Mouse (Mus musculus): ENCODE results near the gene Spcs3.

DNA sequence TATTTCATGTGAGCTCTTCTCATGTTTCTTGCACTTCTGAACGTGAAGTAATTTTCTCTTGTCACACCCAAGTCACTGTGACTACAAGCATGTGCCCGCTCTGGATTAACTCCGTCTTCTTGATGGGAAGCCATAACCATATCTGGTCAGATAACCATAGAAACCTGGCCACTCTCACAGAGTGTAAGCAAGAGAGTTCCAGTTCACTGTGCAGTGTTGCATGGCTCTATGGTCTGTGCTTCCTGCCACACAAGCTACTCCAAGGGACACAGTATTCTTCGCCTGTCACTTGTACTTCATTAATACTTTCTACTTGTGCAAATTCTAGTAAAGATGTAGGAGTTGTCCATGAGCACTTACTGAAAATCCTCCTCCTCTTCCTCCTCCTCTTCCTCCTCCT, 37.9 kb downstream of the Spcs3 start:
- TF ChIP-seq POLR2A (IDR thresholded peaks at IDR 0.05; ENCODE audit: insufficient read depth, low read length) (no peak), CTCF (IDR thresholded peaks at IDR 0.05; ENCODE audit: low read depth, low read length) (no peak), EP300 (IDR thresholded peaks at IDR 0.05; ENCODE audit: insufficient read depth, low read depth, low read length) (no peak)
